Mouse (Mus musculus): ENCODE results near the gene Ovol1. TPM values are rescaled to one million over a fixed set of nuclear protein-coding genes. Genes with fewer than 3 reads are reported as not detected.

The Ovol1 gene
- polyA plus RNA-seq, 1 experiment: not detected

DNA sequence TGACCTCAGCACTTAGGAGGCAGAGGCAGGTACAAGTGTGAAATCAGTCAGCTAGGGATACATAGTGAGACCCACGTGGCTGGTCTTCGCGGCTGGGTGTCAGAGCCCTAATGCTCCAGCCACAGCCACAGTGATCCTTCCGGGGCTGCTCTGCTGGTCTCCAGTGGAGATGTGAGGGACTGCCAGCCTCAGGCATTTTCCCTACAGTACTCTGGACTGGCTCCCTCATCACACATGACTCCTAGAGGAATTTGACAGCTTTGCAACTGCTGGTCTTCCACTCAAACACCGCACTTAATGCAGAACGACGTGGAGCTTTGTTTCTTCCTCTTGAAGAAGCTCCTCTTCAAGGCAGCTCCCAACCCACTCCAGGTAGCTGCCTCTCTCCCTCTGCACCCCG is 45.8 kb upstream of the Ovol1 start:
- TF ChIP-seq MYOD1 (IDR thresholded peaks at IDR 0.05; ENCODE audit: control insufficient read depth, insufficient read length, low read depth): no peak
- H3K79me2 ChIP-seq (ENCODE audit: control insufficient read depth, insufficient read depth): peaks cover 46% of the 10 kb centered on the region
- no peak overlapping the region for H3K4me3 ChIP-seq (ENCODE audit: insufficient read depth, poor library complexity, severe bottlenecking)
- no peaks in the 10 kb centered on the region for H3K27me3 ChIP-seq (ENCODE audit: control insufficient read depth, insufficient read depth, insufficient read length)
- peaks cover 60% of the 10 kb centered on the region for H3K36me3 ChIP-seq (ENCODE audit: control insufficient read depth, insufficient read depth)
- peaks cover 10% of the 10 kb centered on the region for H3K79me3 ChIP-seq (ENCODE audit: low read depth)
- no peak overlapping the region for H3ac ChIP-seq (ENCODE audit: control insufficient read depth, insufficient read length, low read depth)

DNA sequence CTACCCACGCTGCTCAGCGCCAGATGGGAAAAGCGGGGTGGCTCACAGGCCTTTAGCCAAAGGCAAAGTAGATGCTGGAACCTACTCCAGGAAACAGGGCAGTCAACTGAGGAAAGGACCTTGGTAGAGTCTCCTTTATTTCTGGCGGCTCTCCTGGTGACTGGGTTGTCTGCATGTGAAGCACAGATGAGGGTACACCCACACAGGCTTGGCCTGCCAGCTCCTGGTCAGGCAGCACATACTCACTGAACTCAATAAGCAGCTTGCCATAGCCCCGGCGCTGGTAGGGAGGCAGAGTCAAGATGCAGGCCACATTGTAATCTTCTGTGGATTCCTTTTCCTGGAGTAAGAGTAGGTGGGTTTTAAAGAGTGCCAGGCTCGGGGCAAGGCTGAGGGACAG is 44.7 kb upstream of the Ovol1 start:
- peaks cover 60% of the 10 kb centered on the region for H3K36me3 ChIP-seq (ENCODE audit: control insufficient read depth, insufficient read depth)
- TF ChIP-seq USF1 (IDR thresholded peaks at IDR 0.05; ENCODE audit: low read depth): no peak
- no peak for TF ChIP-seq MAX (IDR thresholded peaks at IDR 0.05)
- TF ChIP-seq MYOG (IDR thresholded peaks at IDR 0.05; ENCODE audit: control insufficient read depth, extremely low read depth, insufficient read length): no peak
- TF ChIP-seq FOSL1 (IDR thresholded peaks at IDR 0.05; ENCODE audit: insufficient read depth, low read length, poor library complexity, severe bottlenecking): no peak
- no peak for TF ChIP-seq CEBPB (IDR thresholded peaks at IDR 0.05; ENCODE audit: low read depth)
- TF ChIP-seq MYOD1 (IDR thresholded peaks at IDR 0.05; ENCODE audit: control insufficient read depth, insufficient read length, low read depth): no peak
- no peak for TF ChIP-seq CTCF (IDR thresholded peaks at IDR 0.05; ENCODE audit: control insufficient read depth, insufficient read depth, insufficient read length)

DNA sequence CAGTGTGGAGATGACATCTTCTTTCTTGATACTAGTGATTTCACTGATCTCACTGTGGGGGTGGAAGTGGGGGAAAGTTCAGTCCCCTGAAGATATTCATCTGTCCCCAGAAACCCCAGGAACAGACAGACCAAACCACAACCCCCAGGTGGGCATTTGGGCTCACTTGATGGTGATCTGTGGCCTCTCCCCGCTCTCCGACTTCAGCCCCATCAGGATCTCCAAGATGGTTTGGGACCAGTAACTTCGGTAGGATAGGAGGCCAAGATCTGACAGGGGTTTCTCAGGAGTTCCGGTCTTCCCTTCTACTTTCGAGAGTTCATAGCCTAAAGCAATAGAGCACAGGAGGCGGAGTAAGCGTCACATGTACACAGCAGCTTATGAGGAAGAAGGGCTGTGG is 43.2 kb upstream of the Ovol1 start:
- H3K27me3 ChIP-seq (ENCODE audit: control insufficient read depth, insufficient read depth, insufficient read length): no peaks in the 10 kb centered on the region
- no peak overlapping the region for H3K4me3 ChIP-seq (ENCODE audit: insufficient read depth, poor library complexity, severe bottlenecking)
- no peak for TF ChIP-seq USF1 (IDR thresholded peaks at IDR 0.05; ENCODE audit: low read depth)
- TF ChIP-seq FOSL1 (IDR thresholded peaks at IDR 0.05; ENCODE audit: insufficient read depth, low read length, poor library complexity, severe bottlenecking): no peak
- TF ChIP-seq MYOD1 (IDR thresholded peaks at IDR 0.05; ENCODE audit: control insufficient read depth, insufficient read length, low read depth): no peak
- TF ChIP-seq MYOG (IDR thresholded peaks at IDR 0.05; ENCODE audit: control insufficient read depth, extremely low read depth, insufficient read length): no peak
- no peak for TF ChIP-seq CEBPB (IDR thresholded peaks at IDR 0.05; ENCODE audit: low read depth)
- TF ChIP-seq CTCF (IDR thresholded peaks at IDR 0.05; ENCODE audit: control insufficient read depth, insufficient read depth, insufficient read length): no peak
- TF ChIP-seq MAX (IDR thresholded peaks at IDR 0.05): no peak

More for the DNA sequence above, 44.7 kb upstream of the Ovol1 start:
- peaks cover 46% of the 10 kb centered on the region for H3K79me2 ChIP-seq (ENCODE audit: control insufficient read depth, insufficient read depth)
- no peak overlapping the region for H3K4me3 ChIP-seq (ENCODE audit: insufficient read depth, poor library complexity, severe bottlenecking)
- no peak overlapping the region for H3ac ChIP-seq (ENCODE audit: control insufficient read depth, insufficient read length, low read depth)
- peaks cover 10% of the 10 kb centered on the region for H3K79me3 ChIP-seq (ENCODE audit: low read depth)
- H3K27me3 ChIP-seq (ENCODE audit: control insufficient read depth, insufficient read depth, insufficient read length): no peaks in the 10 kb centered on the region

DNA sequence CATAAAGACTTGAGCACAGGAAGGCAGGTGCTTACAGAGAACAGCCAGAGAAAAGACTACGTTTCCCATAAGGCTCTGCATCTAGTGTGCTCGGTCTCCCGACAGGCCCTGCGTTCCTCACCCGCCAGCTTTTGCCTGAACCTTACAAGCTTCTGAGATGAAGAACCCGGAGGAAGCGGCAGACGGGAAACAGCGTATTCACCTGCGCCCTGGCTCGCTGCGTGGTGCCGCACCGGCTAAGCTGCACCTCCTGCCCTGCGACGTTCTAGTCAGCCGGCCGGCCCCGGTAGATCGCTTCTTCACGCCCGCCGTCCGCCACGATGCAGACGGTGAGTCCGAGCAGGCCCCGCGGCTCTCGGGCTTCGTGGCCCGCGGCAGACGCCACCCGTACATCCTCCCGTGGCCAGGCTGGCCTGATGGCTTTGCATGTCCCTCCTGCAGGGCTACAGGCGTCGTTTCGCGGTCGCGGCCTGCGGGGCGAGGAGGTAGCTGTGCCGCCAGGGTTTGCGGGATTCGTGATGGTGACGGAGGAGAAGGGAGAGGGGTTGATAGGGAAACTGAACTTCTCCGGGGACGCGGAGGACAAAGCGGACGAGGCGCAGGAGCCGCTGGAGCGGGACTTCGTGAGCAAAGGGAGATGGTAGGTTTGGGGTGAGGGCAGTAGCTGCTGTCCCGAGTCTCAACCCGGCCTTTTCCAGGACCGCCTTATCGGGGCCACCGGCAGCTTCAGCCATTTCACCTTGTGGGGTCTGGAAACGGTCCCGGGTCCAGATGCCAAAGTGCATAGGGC is 41.5 kb upstream of the Ovol1 start, which contains the start of gene Rnaseh2c:
Gene Rnaseh2c, plus strand, starts transcription at position 122 of the 790 bp plus-strand sequence.
- Histone ChIP-seq H3K4me3 (ENCODE audit: insufficient read depth, poor library complexity, severe bottlenecking) (peak within 1 kb of the TSS; percentile 75), H3ac (ENCODE audit: control insufficient read depth, insufficient read length, low read depth) (peak within 1 kb of the TSS; percentile 94), H3K79me2 (ENCODE audit: control insufficient read depth, insufficient read depth) (peaks cover 25% of the 10 kb centered on the region), H3K36me3 (ENCODE audit: control insufficient read depth, insufficient read depth) (peaks cover 42% of the 10 kb centered on the region), H3K27me3 (ENCODE audit: control insufficient read depth, insufficient read depth, insufficient read length) (no peaks in the 10 kb centered on the region), H3K79me3 (ENCODE audit: low read depth) (peaks cover 7% of the 10 kb centered on the region)
- TF ChIP-seq MYOG (IDR thresholded peaks at IDR 0.05; ENCODE audit: control insufficient read depth, extremely low read depth, insufficient read length): no peak
- no peak for TF ChIP-seq MYOD1 (IDR thresholded peaks at IDR 0.05; ENCODE audit: control insufficient read depth, insufficient read length, low read depth)
- no peak for TF ChIP-seq USF1 (IDR thresholded peaks at IDR 0.05; ENCODE audit: low read depth)
- TF ChIP-seq FOSL1 (IDR thresholded peaks at IDR 0.05; ENCODE audit: insufficient read depth, low read length, poor library complexity, severe bottlenecking): no peak
- no peak for TF ChIP-seq CEBPB (IDR thresholded peaks at IDR 0.05; ENCODE audit: low read depth)
- TF ChIP-seq CTCF (IDR thresholded peaks at IDR 0.05; ENCODE audit: control insufficient read depth, insufficient read depth, insufficient read length): no peak

More for the DNA sequence above, 43.2 kb upstream of the Ovol1 start:
- peaks cover 10% of the 10 kb centered on the region for H3K79me3 ChIP-seq (ENCODE audit: low read depth)
- H3K79me2 ChIP-seq (ENCODE audit: control insufficient read depth, insufficient read depth): peaks cover 37% of the 10 kb centered on the region
- no peak overlapping the region for H3ac ChIP-seq (ENCODE audit: control insufficient read depth, insufficient read length, low read depth)
- peaks cover 60% of the 10 kb centered on the region for H3K36me3 ChIP-seq (ENCODE audit: control insufficient read depth, insufficient read depth)

DNA sequence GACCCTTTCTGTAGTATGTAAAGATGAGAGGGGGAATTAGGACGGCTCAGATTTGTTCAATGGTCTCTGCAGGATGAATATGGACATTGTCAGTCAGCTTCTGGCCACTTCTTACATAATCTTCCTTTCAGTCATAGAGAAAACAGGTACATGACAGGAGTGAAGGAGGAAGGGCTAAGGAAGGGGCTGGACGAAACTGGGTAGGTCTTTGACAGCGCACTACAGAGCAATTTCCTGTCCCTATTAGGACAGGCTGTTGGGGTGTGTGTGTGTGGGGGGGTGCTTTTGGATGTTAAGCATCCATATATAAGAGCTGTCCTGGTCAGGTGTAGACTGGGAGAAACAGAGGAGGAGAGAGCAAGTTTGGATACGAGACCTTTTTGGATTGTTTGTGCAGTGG is 38.8 kb upstream of the Ovol1 start:
- peaks cover 17% of the 10 kb centered on the region for H3K36me3 ChIP-seq (ENCODE audit: control insufficient read depth, insufficient read depth)
- H3K79me2 ChIP-seq (ENCODE audit: control insufficient read depth, insufficient read depth): peaks cover 24% of the 10 kb centered on the region
- no peak overlapping the region for H3ac ChIP-seq (ENCODE audit: control insufficient read depth, insufficient read length, low read depth)
- H3K27me3 ChIP-seq (ENCODE audit: control insufficient read depth, insufficient read depth, insufficient read length): no peaks in the 10 kb centered on the region
- no peak for TF ChIP-seq MYOD1 (IDR thresholded peaks at IDR 0.05; ENCODE audit: control insufficient read depth, insufficient read length, low read depth)
- no peak for TF ChIP-seq FOSL1 (IDR thresholded peaks at IDR 0.05; ENCODE audit: insufficient read depth, low read length, poor library complexity, severe bottlenecking)
- no peak for TF ChIP-seq CEBPB (IDR thresholded peaks at IDR 0.05; ENCODE audit: low read depth)
- no peak for TF ChIP-seq CTCF (IDR thresholded peaks at IDR 0.05; ENCODE audit: control insufficient read depth, insufficient read depth, insufficient read length)
- no peak for TF ChIP-seq MAX (IDR thresholded peaks at IDR 0.05)
- no peak for TF ChIP-seq USF1 (IDR thresholded peaks at IDR 0.05; ENCODE audit: low read depth)
- no peak for TF ChIP-seq MYOG (IDR thresholded peaks at IDR 0.05; ENCODE audit: control insufficient read depth, extremely low read depth, insufficient read length)
- no peak overlapping the region for H3K4me3 ChIP-seq (ENCODE audit: insufficient read depth, poor library complexity, severe bottlenecking)
- peaks cover 7% of the 10 kb centered on the region for H3K79me3 ChIP-seq (ENCODE audit: low read depth)

Data from C2C12 (cell line).